Mouse (Mus musculus) lung, postnatal 0 days (tissue): ENCODE measurements around the gene Lrrc75a.

Source experiments
- CTCF ChIP-seq: IDR thresholded peaks from 2 replicates; pipeline ENCODE4 v1.5.1; 2016; ENCODE audit warnings: antibody characterized with exemption, mild to moderate bottlenecking
- EP300 ChIP-seq: IDR thresholded peaks from 2 replicates; pipeline ENCODE4 v1.6.1; 2016; ENCODE audit warnings: antibody characterized with exemption, mild to moderate bottlenecking, control low read depth

GRCm38 (mm10) chr11:62607952-62608201, 40.4 kb downstream of the Lrrc75a start:
- TF ChIP-seq EP300: no peak
- TF ChIP-seq CTCF: no peak
